Mouse (Mus musculus) T-cell, adult 66 days (primary cell): ENCODE data around the gene Slco1a4. TPM values are rescaled to one million over a fixed set of nuclear protein-coding genes. Genes with fewer than 3 reads are reported as not detected.

ENCODE experiments used
- total RNA-seq, 2 experiments: library from RNA; stranded (reverse); gene quantifications; 3 replicates in 1 of 2; 4 replicates in 1 of 2; pipeline ENCODE4 v1.2.4; 2023

Gene Slco1a4
- total RNA-seq, result not detected

DNA sequence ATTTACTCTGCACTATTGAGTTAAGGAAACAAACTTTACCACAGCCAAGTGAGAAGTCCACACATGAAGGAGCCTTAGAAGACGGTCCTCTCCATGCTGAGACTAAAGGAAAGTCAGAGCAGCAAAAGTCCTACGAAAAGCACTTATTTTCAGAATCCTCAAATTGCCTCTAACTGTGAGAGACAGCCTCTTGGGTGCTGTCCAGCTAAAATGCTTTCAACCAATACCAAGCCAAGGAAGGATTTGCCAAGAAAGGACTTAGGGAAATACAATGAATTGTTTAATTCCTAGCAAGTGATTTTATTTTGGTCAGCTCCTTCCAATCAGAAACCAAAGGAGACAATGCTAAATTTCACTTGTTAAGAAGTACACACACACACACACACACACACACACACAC, at the start of gene Slco1a4:
Slco1a4 (minus strand) TSS at position 115 of the 400 bp plus-strand sequence.

DNA sequence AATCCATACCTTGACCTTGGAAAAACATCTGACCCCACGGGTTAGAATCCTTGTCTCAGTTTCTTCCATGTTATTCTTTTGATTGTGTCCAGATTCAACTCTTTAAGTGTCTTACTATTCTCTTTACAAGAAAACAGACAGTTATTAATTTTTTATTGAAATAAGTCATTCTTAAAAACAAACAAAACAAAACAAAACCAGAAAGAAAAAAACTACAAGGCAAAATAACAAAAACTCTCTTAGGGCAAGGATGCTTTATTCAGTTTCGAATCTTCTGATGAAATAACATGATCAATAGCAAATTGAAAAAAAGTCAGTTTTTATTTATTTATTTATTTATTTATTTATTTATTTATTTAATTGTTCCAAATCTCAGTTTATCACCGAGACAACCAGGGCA, 82.3 kb downstream of the Slco1a4 start, which contains the start of gene Gm5724:
Gm5724 (minus strand) TSS at position 101 of the 400 bp plus-strand sequence.

Other genes with a start within 250 kb of the Slco1a4 start
- not detected for gene Slco1b2, start 226.7 kb downstream of the Slco1a4 start, total RNA-seq
- gene Gm5724, start 82.4 kb downstream of the Slco1a4 start, total RNA-seq, result not detected
- gene Slco1a1, start 90.8 kb upstream of the Slco1a4 start, total RNA-seq, result not detected
- not detected for gene Gm6614, start 155.2 kb upstream of the Slco1a4 start, total RNA-seq